Mouse (Mus musculus) subcutaneous adipose tissue, adult 2 months (tissue): ENCODE data around the gene Lhx1. TPM values are rescaled to one million over a fixed set of nuclear protein-coding genes. Genes with fewer than 3 reads are reported as not detected.

Experiments
- polyA plus RNA-seq: library from polyadenylated mRNA; depleted of rRNA; stranded (reverse); fragments of >200 nt; gene quantifications from 2 replicates; pipeline ENCODE4 v1.2.3, GENCODE M21; 2012; ENCODE audit warnings: low replicate concordance; rRNA removed

Gene Lhx1
- not detected in 2 replicates for polyA plus RNA-seq

DNA sequence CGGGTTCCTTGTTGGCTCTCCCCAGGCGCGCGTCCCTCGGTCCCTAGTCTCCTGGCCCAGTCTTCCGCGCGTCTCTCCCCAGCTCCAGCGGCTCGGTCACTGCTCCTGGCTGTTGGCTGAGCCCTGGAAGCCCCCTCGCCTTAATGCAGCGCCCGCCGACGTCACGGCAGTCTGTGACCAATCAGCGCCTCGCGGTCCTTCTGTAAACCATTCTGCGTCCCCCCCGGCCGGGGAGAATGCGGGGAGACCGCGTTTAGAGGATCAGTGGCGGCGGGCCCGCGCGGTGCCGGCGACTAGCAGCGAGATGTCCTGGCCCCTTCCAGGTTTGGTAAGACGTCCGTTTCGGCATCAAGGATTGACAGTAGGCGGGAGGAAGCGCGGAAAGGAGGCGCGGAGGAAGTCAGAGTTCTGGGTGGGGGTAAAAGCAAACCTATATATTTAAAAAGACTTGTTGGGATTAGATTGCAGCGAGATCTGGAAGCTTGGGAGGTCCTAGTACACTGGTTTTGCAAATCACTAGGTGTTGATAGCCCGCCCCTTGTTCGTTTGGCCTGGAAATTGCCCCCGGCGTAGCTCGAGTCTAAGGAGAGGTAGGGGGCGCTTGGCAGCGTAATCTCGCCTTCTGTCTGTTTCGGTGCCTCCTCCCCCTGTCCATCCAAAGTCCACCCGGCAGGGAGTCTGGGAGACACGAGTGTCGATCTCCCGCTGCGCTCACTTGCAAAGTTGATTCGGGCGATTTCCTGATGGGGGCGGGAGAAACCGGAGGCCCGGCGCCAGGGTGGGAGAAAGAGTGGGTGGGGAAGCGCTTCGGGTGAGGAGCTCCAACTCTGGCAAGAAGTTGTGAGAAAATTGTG is at the start of gene Lhx1:
TSS of gene Lhx1 (minus strand) at position 115 of the 854 bp plus-strand sequence.

DNA sequence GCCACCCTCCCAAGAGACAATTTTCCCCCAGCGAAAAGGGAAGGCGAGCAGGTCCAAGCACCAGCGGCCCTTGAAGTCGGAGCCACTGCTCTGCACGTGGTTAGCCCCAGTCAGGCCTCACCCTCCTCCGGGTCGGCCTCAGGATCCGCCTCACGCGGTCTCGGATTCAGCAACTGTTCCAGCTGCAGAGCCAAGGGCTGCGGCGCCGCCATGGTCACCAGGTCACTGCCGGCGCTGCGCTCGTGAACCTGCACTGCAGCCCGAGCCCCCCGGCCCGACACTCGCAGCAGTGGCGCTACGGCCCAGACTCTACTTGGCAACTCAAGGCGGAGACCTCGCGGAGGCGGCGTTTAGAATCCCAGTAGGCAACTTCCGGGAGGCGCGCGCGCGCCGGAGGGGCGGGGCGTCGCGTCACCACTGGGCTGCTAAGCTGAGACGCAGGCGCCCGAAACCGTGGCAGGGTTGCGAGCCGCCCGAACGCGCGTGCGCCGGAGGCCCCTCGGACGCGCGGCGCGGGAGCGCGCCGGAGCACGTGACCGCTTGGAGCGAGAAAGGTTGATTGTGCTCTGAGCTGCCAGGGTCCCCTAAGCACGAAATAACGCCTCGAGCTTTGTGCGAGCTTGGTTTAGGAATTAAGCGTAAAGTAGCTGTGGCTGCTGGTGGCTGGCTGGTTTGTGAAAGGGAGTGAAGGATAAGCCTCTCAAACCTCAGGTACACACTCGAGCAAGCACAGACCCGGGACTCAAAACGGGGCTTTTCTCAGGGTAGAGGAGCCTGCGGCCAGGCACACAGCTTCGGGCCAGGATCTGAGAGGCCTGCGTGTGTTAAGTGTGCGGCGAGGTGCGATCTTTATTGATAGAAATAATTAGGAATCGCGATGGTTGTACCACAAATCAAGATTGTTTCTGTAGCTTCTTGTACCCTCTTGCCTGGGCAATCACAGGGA is 11.9 kb downstream of the Lhx1 start, which contains the start of gene Aatf:
TSS of gene Aatf (minus strand) at position 352 of the 946 bp plus-strand sequence.

Other genes with a start within 250 kb of the Lhx1 start
- 3.1 and 7.3 TPM in 2 replicates for gene Aatf, start 12.0 kb downstream of the Lhx1 start, polyA plus RNA-seq